Mouse (Mus musculus): ENCODE results near the gene Scfd2. TPM values are rescaled to one million over a fixed set of nuclear protein-coding genes. Genes with fewer than 3 reads are reported as not detected.

The Scfd2 gene
- polyA plus RNA-seq, 2 experiments = 3.9 to 9.4 TPM

DNA sequence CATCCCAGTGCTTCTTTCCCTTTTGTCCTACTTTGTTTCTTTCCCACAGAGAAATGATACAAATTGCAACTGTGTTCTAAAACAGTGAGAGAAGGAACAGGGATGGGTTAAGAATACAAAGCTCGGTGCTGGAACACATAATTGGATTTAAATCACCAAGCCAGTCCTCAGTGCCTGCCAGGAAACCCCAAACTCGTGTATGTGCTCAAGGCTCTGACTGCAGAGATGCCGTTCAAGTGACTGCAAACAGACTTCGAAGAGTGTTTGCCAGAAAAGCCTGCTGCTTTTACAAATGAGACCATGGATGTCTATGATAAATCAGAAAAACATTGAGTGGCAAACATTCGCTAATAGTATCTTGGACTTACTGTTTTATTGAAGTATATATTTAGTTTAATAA lies 80.6 kb downstream of the Scfd2 start:
- TF ChIP-seq CTCF (IDR thresholded peaks at IDR 0.05; ENCODE audit: low read depth) = no peak
- no peak for TF ChIP-seq EP300 (IDR thresholded peaks at IDR 0.05; ENCODE audit: low read depth)

DNA sequence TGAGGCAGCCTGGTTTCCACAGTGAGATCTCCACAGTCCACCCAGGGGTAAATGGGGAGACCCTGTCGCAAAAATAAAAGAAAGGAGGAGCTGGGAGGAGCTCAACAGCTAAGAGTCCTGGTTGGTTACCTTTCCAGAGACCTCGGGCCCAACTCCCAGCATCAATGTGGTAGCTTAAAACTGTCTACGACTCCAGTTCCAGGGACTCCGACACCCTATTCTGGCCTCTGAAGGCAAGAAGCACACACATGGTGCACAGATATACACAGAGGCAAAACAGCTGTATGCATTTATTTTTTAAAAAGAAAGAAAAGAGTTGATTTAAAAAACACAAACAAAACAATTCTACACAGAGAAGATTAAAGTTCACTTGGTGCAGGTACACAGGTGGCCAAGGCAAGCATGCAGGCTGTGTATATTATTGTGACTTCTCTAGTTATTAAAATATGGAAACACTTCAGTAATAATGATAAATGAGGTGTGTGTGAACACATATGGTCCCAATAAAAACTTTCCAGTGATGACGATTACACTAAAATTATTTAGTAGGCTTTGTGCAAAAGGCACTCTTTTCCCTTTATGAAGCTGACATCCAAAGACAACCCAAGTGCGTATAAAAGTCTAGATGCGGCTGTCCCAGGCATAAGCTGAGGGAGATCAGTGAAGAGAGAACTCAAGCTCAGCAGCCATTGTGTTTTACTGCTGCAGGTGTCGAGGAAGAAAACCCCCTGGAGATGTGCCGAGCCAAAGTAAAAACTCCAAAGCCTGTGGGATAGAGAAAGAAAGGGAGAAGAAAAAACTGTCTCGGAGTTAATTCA lies 83.8 kb downstream of the Scfd2 start:
- no peaks in the 10 kb centered on the region for H3K27me3 ChIP-seq (ENCODE audit: control insufficient read depth, insufficient read depth, low read length)
- no peaks in the 10 kb centered on the region for H3K4me1 ChIP-seq (replicated peaks; ENCODE audit: control insufficient read depth in 2 of 2, insufficient read depth in 2 of 2, low read length in 1 of 2)
- no peaks in the 10 kb centered on the region for H3K36me3 ChIP-seq (replicated peaks; ENCODE audit: control insufficient read depth, insufficient read depth, low read depth)
- H3K9me3 ChIP-seq (ENCODE audit: control insufficient read depth, low read length) = no peaks in the 10 kb centered on the region
- H3K4me2 ChIP-seq (ENCODE audit: low read depth) = no peak overlapping the region
- H3K4me3 ChIP-seq (ENCODE audit: insufficient read depth in 1 of 2, low read depth in 2 of 2, low read length in 2 of 2) = no peak overlapping the region
- no peak for ATAC-seq (ENCODE audit: insufficient read depth)
- H3K9ac ChIP-seq (replicated peaks) = no peak overlapping the region
- no peak for DNase-seq (ENCODE audit: low read depth in 3 of 3, low spot score in 3 of 3)
- WGBS (ENCODE audit: insufficient replicate concordance) = 71% methylated on average over 10 of the region's 10 CpGs
- TF ChIP-seq EP300 (IDR thresholded peaks at IDR 0.05; ENCODE audit: low read depth) (no peak), CTCF (IDR thresholded peaks at IDR 0.05; ENCODE audit: low read depth) (no peak)
- no peak overlapping the region for H3K27ac ChIP-seq

More for the DNA sequence above, 80.6 kb downstream of the Scfd2 start:
- Histone ChIP-seq H3K4me1 (replicated peaks; ENCODE audit: control insufficient read depth in 2 of 2, insufficient read depth in 2 of 2, low read length in 1 of 2) (no peaks in the 10 kb centered on the region), H3K9me3 (ENCODE audit: control insufficient read depth, low read length) (no peaks in the 10 kb centered on the region), H3K36me3 (replicated peaks; ENCODE audit: control insufficient read depth, insufficient read depth, low read depth) (no peaks in the 10 kb centered on the region), H3K4me3 (ENCODE audit: insufficient read depth in 1 of 2, low read depth in 2 of 2, low read length in 2 of 2) (no peak overlapping the region), H3K27me3 (ENCODE audit: control insufficient read depth, insufficient read depth, low read length) (no peaks in the 10 kb centered on the region), H3K4me2 (ENCODE audit: low read depth) (no peak overlapping the region), H3K27ac (no peak overlapping the region), H3K9ac (replicated peaks) (no peak overlapping the region)
- WGBS (ENCODE audit: insufficient replicate concordance) = 66% methylated on average over 5 of the region's 5 CpGs
- no peak for DNase-seq (ENCODE audit: low read depth in 3 of 3, low spot score in 3 of 3)
- ATAC-seq (ENCODE audit: insufficient read depth) = no peak

DNA sequence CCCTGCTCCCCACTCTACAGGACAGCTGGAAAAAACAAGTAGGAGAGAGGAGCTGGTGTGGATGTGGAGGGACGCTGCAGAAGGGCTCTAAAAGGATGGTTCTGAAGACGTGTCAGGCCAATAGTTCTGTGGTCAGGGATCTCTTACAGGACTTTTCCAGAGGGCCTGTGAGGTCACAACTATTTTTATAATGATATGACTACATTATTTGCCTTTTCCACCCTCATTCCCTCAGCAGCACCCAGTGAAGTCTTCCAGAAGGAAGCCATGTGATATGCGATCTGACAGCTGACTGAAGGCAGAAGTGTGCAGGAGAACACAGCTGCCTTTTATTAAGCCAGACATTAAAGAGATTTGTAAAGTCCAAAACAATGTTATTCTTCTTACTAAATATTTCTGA lies 85.7 kb downstream of the Scfd2 start:
- DNase-seq (ENCODE audit: low read depth in 3 of 3, low spot score in 3 of 3) (no peak), ATAC-seq (ENCODE audit: insufficient read depth) (no peak)
- no peaks in the 10 kb centered on the region for H3K4me1 ChIP-seq (replicated peaks; ENCODE audit: control insufficient read depth in 2 of 2, insufficient read depth in 2 of 2, low read length in 1 of 2)
- no peak overlapping the region for H3K4me2 ChIP-seq (ENCODE audit: low read depth)
- H3K36me3 ChIP-seq (replicated peaks; ENCODE audit: control insufficient read depth, insufficient read depth, low read depth) = no peaks in the 10 kb centered on the region
- no peaks in the 10 kb centered on the region for H3K9me3 ChIP-seq (ENCODE audit: control insufficient read depth, low read length)
- H3K4me3 ChIP-seq (ENCODE audit: insufficient read depth in 1 of 2, low read depth in 2 of 2, low read length in 2 of 2) = no peak overlapping the region
- H3K27ac ChIP-seq = no peak overlapping the region
- H3K27me3 ChIP-seq (ENCODE audit: control insufficient read depth, insufficient read depth, low read length) = no peaks in the 10 kb centered on the region
- H3K9ac ChIP-seq (replicated peaks) = no peak overlapping the region
- WGBS (ENCODE audit: insufficient replicate concordance) = 62% methylated on average over 3 of the region's 3 CpGs
- TF ChIP-seq CTCF (IDR thresholded peaks at IDR 0.05; ENCODE audit: low read depth) (no peak), EP300 (IDR thresholded peaks at IDR 0.05; ENCODE audit: low read depth) (no peak)

DNA sequence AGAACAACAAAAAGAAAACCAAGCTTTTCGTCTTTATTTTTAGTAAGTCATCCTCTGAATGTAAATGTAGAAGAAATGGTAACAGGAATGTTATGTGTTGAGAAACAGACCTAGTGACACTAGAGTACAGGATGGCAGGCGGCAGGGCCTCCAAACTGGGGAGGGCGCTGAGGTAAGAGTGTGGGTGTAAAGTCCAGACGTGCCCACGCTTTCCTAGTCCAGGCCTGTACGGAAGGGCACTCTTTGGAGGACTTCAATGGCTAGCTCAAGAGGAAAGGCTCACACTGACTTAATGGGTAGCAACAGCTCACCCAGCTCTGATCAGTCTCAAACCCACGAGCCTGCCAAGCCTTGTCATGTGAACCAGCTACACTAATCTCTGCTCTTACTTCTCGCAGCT lies 93.2 kb downstream of the Scfd2 start:
- 66% methylated on average over 8 of the region's 8 CpGs for WGBS (ENCODE audit: insufficient replicate concordance)
- no peaks in the 10 kb centered on the region for H3K27me3 ChIP-seq (ENCODE audit: control insufficient read depth, insufficient read depth, low read length)
- ATAC-seq (ENCODE audit: insufficient read depth) = no peak

DNA sequence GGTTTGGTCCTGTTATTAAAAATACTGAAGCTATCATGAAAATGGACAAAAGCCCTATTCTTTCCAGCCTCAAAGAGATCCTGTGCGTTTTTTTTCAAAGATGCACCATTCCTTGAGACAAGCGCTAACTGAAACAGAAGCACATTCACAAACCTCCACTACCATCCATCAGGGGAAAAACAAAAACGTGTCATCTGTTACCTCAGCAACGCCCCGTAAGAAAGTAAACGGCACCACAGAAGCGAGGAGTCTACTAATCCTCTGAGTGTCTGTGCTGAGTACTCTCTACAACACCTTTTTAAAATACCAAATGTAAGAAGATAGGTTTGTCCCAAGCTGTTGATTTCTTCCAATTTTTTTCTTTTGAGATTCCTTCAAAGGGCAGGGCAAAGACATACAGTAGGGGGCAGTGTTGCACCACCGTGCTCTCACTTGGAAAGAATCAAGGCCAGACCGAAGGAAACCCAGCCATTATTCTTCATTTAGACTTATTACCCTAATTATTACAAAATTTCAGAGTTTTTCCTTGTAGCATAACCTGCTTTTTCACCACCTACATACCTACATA lies 97.9 kb downstream of the Scfd2 start:
- peak in 2 of 3 experiments; percentile 9 to 17 for DNase-seq (ENCODE audit: low read depth in 3 of 3, low spot score in 3 of 3)
- no peak overlapping the region for H3K4me2 ChIP-seq (ENCODE audit: low read depth)
- ATAC-seq (ENCODE audit: insufficient read depth) = no peak

More for the DNA sequence above, 93.2 kb downstream of the Scfd2 start:
- H3K9ac ChIP-seq (replicated peaks) = no peak overlapping the region
- no peaks in the 10 kb centered on the region for H3K9me3 ChIP-seq (ENCODE audit: control insufficient read depth, low read length)
- no peak overlapping the region for H3K4me3 ChIP-seq (ENCODE audit: insufficient read depth in 1 of 2, low read depth in 2 of 2, low read length in 2 of 2)
- no peaks in the 10 kb centered on the region for H3K36me3 ChIP-seq (replicated peaks; ENCODE audit: control insufficient read depth, insufficient read depth, low read depth)
- H3K27ac ChIP-seq = no peak overlapping the region
- DNase-seq (ENCODE audit: low read depth in 3 of 3, low spot score in 3 of 3) = no peak
- TF ChIP-seq EP300 (IDR thresholded peaks at IDR 0.05; ENCODE audit: low read depth) = no peak
- no peak for TF ChIP-seq CTCF (IDR thresholded peaks at IDR 0.05; ENCODE audit: low read depth)
- no peak overlapping the region for H3K4me2 ChIP-seq (ENCODE audit: low read depth)
- no peaks in the 10 kb centered on the region for H3K4me1 ChIP-seq (replicated peaks; ENCODE audit: control insufficient read depth in 2 of 2, insufficient read depth in 2 of 2, low read length in 1 of 2)

More for the DNA sequence above, 97.9 kb downstream of the Scfd2 start:
- Histone ChIP-seq H3K27me3 (ENCODE audit: control insufficient read depth, insufficient read depth, low read length) (no peaks in the 10 kb centered on the region), H3K9ac (replicated peaks) (no peak overlapping the region), H3K27ac (no peak overlapping the region), H3K4me3 (ENCODE audit: insufficient read depth in 1 of 2, low read depth in 2 of 2, low read length in 2 of 2) (no peak overlapping the region), H3K36me3 (replicated peaks; ENCODE audit: control insufficient read depth, insufficient read depth, low read depth) (no peaks in the 10 kb centered on the region), H3K9me3 (ENCODE audit: control insufficient read depth, low read length) (no peaks in the 10 kb centered on the region), H3K4me1 (replicated peaks; ENCODE audit: control insufficient read depth in 2 of 2, insufficient read depth in 2 of 2, low read length in 1 of 2) (no peaks in the 10 kb centered on the region)
- no peak for TF ChIP-seq EP300 (IDR thresholded peaks at IDR 0.05; ENCODE audit: low read depth)
- TF ChIP-seq CTCF (IDR thresholded peaks at IDR 0.05; ENCODE audit: low read depth) = peak; percentile 71
- WGBS (ENCODE audit: insufficient replicate concordance) = 38% methylated on average over 9 of the region's 9 CpGs
